Mouse (Mus musculus) embryo, embryonic 11.5 days (tissue): ENCODE measurements around the gene Tbc1d22a.

ENCODE experiments used
- DNase-seq: peaks from one replicate; pipeline ENCODE4 v3.0.0-alpha.2; 2012; ENCODE audit warnings: low read depth, low spot score

The Tbc1d22a gene

GRCm38 (mm10) chr15:86496646-86497045 is 282.4 kb downstream of the Tbc1d22a start:
- no peak for DNase-seq

- DNase-seq = no peak
These were observed 286.3 kb downstream of the Tbc1d22a start for GRCm38 (mm10) chr15:86500536-86500935.

GRCm38 (mm10) chr15:86503413-86503812 is 289.2 kb downstream of the Tbc1d22a start:
- no peak for DNase-seq

GRCm38 (mm10) chr15:86506666-86507065 is 292.4 kb downstream of the Tbc1d22a start:
- no peak for DNase-seq

GRCm38 (mm10) chr15:86507546-86507945 is 293.3 kb downstream of the Tbc1d22a start:
- DNase-seq = no peak

GRCm38 (mm10) chr15:86508406-86509176 is 294.3 kb downstream of the Tbc1d22a start:
- no peak for DNase-seq

GRCm38 (mm10) chr15:86509601-86510000 is 295.3 kb downstream of the Tbc1d22a start:
- DNase-seq = no peak

DNA sequence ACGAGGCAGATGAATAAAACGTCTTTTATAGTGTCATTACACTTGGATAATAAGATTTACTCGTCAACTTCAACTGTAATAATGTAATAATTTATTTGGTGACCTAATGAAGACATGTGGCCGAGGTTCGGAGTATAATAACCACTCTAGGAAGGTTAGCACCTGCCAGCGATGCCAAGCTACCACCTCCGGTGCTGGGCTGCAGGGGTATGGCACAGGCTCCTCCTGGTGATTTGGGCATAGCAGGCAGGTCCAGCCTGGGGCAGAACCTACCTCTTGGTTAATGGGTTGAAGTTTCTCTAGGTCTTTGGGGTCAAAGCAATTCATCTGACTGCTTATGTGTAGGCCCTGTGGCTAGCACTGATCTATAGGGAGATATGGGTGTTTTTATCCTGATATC is 296.9 kb downstream of the Tbc1d22a start:
- no peak for DNase-seq

DNA sequence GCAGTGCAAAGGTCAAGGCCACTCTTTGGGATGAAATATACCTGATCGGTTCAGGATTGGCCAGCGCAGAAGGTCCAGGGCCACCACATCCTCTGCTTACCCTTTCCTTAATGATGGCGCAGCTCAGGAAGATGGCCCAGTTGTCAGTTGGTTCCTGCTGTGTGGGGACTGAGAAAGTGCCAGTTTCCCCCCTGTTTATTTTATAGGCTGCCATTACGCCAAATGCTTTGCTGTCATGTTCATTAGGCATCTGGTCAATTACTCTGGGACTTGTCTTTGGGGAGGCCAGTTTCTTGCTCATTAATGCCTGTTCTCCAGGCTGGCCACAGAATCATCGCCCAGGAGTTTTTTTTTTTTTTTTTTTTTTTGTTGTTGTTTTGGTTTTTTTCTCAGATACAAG is 299.1 kb downstream of the Tbc1d22a start:
- DNase-seq = no peak

DNA sequence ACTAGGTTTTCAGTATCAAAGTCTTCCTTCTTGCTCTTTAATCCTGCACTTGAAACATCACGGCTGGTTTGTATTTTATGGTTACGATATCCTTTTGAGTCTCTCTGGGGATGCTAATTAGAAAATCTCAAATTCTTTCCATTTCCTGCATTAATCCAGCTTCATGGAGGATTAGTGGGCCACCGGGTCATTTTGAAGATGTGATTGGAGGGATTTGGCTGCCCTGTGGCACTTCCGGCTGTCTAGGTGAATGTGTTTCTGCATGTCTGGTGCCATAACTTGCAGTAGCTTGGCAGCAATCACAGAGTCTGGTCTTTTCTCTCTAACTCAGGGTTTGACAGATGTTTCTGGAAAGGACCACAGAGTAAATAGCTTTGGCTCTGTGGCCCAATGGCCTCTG is 305.9 kb downstream of the Tbc1d22a start:
- no peak for DNase-seq

DNA sequence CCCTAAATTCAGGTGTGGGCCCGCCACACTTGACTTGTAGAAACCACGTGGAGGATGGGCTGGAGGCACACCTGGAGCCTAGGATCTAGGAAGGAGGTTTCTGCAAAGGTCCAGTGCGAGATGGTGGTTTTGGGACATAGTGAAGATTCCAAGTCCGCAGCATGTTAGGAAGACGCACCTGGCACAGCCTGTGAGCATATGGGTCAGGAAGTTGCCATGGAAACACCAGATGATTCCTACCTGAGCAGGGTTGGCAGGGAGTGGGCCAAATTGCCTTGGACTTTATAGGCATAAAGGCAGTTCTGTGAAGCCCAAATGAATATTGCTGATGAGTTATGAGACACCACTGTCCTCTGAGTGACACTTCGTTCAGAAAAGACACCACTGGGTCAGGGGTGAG is 321.1 kb downstream of the Tbc1d22a start:
- DNase-seq = no peak

- no peak for DNase-seq
These were observed 328.1 kb downstream of the Tbc1d22a start for GRCm38 (mm10) chr15:86542371-86542770.

GRCm38 (mm10) chr15:86544122-86544795 is 330.0 kb downstream of the Tbc1d22a start:
- peak; percentile 13 for DNase-seq
